Mouse (Mus musculus) lung, postnatal 36 days (tissue): ENCODE measurements at regions not wholly inside any gene's neighbourhood (a gene's known extent, or its start where the extent isn't known, plus 50 kb on each side); places are given as distances from the start of the nearest gene placed in this dataset.
"Not testable (repeated sequence)": the region's sequence is repeated elsewhere in the genome, so short reads cannot be mapped to it uniquely, and the experiment has no call there.

Experiments used
- DNase-seq: peaks from one replicate; pipeline ENCODE4 v3.0.0; 2022; ENCODE audit warnings: mixed read lengths

DNA sequence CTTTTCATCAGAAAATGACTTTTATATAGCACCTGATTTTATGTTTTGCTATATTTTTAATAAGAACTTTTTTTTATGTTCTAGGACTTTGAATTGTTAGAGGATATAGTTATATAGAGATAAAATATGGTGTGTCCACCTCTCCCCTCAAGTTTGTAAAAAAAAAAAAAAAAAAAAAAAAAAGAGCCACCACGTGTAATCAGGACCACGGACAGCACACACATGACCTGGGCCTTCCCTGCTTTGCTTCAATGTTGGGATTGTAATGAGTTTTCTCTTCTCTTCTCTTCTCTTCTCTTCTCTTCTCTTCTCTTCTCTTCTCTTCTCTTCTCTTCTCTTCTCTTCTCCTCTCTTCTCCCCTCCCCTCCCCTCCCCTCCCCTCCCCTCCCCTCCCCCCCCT lies 78.5 kb downstream of the 1700010I14Rik start:
- not testable (repeated sequence) for DNase-seq

DNA sequence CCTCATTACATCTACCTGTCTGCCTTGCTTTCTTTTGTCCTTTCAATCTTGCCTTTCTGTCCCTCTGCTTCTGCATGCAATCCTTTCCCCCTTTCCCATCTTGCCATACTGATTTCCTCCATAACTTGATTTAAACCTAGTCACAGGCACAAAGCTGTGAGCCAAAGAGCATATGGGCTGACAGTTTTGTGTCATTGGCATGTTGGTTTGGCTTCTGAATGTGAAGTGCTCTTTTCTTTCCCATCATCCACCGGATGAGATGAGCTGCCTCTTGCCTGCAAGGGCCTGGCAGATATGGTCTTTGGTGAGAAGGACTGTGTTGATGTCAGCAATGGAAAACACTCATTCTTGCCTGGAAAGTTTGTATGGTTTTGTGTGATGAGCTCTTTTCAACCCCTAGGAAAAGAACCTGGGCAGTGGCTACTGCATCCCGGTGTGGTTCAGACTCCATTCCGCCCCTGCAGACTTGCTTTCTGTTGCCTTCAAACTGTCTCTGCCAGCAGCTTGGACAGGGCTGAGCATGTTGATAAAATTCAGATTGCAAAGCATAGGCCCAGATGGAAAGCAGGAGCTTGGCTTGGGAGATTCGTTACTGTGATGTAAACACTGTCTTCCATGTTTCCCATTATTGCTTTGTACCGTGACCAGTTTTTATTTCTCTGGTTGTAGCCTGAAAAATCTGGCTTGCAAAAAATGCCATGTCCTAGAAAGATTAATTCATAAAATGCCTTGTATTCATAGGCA lies 80.9 kb downstream of the 1700010I14Rik start:
- no peak for DNase-seq

DNA sequence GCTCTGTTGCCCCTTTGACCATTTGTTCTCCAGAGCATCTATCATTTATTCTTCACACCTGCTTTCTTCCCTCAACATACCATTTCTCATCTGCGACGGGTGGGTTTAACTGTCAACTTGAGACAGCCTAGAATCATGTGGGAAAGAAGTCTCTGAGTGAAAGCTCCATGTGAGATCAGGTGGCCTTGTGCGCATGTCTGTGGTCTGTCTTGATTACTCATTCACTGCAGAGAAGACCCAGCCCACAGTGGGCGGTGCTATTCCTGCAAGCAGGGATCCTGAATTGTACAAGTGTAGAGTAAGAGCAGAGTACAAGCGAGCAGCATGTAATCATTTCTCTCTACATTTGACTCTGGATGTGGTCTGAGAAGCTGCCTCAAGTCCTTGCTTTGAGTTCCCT lies 95.5 kb downstream of the 1700010I14Rik start:
- no peak for DNase-seq

DNA sequence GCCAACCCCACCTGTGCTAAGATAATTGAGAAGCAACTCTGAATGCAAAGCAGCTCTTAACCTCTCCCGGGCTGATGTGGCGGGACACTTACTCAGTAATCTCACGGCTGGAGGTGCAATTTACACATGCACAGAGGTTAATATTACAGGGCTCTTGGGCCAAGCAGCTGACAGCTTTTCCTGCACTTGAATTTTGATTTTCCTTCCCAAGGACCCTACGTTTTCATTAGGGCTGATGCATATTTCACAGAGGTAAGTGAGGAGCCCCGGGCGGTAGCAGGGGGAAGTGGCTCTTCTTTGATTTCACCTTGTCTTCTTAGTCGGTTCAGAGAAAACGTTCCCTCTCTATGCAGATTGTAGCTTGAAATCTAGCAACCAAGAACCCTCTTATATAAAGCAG lies 139.7 kb downstream of the 1700010I14Rik start:
- no peak for DNase-seq

DNA sequence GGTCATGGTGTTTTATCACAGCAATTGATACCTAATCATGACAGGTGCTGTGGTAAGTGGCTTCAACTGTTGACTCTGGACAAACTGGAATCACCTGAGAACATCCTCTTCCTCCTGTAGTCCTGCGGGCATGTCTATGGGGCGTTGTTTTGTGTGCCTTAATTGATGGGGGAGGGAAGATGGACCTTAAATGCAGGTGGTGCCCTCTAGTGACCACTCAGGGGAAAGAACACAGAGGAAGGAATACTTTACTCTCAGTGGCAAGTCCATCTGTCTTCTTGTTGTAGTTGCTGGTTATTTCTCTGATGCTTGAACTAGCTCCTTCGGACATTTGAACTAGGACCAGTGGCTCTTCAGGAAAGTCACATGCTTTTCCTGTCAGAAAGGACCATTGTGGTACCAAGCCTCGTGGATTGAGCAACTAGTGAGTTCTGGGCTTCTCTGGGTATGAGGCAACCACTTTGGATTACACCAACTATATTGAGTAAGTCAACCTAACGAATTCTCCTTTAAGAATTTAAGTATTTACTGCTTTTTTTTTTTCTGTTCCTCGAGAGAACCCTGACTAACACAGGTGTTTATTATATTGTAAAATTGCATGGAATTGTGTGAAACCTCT lies 157.6 kb downstream of the 1700010I14Rik start:
- DNase-seq, result no peak

DNA sequence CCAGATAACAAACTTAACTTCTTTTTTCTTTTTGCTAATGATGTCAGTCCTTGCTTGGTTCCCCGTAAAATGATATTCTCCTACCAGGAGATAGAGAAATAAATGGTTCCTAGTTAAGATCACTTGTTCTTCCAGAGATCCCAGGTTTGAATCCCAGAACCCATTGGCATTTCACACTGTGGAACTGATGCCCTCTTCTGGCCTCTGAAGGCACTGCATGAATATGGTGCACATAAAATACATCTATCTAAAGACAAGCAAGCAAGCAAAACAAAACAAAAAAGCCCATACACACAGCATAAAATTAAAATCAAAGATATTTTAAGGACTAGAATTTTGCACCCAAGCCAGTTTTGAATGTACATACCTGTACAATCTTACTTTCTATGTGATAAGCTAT lies 162.5 kb downstream of the 1700010I14Rik start:
- no peak for DNase-seq

DNA sequence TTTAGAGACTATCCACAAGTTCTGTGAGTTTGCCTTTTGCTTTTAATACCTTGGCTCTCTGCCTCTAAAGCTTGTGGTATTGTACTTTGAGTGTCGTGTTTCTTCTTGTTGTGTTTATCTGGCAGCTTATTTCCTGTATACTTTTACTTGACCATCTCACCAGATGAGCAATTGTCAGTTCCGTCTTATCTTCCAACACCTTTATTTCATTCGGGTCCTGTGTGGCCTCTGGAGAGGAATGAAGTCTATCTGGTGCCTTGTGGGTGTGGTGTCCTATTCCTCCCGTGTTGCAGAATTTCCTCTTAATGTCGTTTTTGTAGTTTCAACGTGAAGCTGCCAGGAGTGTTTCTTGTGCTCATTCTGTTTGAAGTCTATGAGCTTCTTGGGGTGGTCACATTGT lies 174.0 kb downstream of the 1700010I14Rik start:
- DNase-seq, result no peak

DNA sequence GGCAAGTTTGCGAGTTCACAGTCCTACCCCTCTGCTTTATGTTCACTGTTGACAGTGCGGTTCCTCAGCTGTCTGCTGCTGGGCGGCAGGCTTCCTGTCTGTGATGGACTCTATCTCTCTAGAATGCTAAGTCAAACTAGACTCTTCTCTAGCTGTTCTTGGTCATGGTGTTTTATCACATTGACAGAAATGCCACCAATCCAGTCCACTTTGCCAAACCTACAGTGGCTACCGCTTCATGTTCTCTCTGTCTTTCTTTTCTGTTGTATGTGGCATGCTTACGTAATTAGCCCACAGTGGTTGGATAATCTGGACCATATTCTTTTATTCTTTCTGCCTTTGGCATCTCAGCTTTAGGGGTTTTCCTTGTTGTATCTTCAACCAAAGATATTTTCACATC lies 174.5 kb downstream of the 1700010I14Rik start:
- no peak for DNase-seq

DNA sequence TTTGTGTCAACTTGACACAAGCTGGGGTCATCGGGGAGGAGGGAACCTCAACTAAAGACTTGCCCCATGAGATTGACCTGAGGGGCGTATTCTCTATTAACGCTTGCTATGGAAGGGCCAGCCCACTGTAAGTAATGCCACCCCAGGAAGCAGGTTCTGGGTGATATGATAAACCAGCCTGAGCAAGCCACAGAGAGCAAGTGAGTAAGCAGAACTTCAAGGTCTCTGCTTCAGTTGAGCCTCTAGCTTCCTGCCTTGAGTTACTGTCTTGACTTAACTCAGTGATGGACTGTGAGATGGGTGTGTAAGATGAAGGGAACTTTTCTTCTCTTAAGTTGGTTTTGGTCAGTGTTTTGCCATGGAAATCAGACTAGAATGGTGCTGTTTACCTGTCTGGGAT lies 175.2 kb downstream of the 1700010I14Rik start:
- no peak for DNase-seq

DNA sequence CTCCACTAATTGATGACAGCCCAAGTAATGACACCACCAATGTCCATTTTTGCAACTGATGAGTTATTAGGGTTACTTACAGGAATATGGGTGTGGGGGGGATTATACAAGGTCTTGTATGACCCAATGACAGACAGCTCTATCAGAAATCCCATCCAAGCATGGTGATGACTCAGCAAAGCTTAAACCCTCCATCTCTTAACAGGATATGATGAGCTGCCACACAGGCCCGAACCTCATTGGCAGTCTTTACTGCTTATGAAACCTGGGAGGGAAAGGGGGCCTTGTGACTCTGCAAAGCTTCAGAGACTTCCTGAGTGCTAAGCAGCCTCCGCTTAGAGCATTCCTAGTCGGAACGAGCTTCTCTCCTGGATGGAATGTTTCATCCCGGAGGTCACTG lies 176.4 kb downstream of the 1700010I14Rik start:
- DNase-seq, result no peak

DNA sequence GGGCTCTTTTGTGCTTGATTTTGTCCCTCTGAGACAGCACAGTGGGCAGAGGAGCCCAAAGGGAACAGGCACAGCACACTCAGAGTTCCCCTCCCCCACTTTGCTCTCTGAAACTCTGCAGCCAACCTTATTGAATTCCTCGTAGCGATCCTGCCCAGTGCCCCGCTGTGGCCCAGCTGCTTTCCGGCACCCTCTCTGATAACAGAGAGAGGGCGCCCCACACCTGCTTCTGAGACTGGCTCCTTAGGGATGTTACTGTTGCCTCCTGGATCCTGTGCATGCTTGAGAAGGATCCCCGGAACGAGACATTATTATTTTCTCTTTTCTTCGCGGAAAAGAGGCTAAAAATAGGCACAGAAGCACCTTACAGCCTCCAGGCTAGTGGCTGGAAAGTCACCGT lies 179.0 kb downstream of the 1700010I14Rik start:
- peak; percentile 34 for DNase-seq

DNA sequence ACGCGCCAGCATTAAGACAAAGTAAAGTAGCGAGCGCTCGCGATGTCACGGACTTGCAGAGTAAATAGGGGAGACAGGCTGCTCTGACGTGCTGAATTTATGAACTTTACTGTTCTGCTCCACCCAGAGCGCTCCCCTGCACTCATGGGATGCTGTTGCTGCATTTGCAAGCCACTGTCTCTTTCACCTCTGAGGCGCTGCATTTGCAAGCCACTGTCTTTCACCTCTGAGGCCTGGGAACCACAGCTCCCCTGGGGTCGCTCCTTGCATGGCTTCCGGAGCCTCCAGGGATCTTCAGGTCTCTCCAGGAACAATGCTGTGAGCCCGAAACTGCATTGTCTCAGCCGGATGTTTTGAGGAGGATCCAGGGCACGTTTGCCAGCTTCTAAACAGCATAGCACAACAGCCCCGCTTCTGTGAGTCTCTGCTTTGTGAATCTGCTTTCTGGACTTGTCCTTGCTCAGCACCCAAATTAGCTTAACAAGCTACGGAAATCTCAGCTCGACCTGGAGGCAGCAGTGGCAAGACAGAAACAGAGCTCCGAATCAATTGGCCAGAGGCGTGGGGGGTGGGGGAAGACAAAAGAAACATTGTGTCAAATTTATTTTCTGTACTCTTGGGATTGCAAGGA lies 179.6 kb downstream of the 1700010I14Rik start:
- peak; percentile 0 for DNase-seq

DNA sequence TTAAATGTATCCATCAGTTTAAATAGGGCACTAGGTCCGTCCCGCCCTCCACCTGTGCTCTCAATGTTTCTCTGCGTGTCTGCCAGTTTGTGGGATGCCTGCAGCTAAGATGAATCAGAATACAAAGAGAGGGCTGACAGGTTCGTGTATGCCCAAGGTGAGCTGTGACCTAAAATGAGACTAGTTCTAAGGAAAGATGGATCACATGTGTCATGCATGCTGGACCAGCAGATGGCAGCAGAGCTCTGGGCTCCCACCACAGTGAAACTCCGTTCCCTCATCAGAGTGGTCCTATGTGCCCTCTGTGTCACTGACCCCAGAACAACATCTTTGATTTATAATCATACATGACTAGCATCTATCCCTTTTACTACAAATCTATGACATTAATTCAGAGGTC lies 180.3 kb downstream of the 1700010I14Rik start:
- peak; percentile 57 for DNase-seq

DNA sequence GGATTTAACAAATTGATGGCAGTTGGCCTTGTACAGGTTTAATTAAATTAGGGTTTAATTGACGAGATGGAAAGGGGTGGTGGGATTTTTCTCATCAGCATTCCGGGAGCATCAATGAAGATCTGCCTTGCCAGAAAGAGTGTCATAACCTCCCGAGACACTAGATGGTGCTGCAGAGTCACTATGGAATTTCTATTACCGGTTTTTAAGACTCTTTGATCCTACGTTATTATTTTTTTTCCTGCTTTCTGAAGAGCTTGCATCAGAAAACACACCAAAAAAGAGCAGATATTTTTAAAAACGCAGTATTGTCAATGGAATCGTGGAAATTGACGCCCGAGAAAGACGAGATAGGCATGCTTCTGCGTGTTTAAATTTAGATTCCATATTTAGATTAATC lies 181.2 kb downstream of the 1700010I14Rik start:
- DNase-seq, result peak; percentile 76

DNA sequence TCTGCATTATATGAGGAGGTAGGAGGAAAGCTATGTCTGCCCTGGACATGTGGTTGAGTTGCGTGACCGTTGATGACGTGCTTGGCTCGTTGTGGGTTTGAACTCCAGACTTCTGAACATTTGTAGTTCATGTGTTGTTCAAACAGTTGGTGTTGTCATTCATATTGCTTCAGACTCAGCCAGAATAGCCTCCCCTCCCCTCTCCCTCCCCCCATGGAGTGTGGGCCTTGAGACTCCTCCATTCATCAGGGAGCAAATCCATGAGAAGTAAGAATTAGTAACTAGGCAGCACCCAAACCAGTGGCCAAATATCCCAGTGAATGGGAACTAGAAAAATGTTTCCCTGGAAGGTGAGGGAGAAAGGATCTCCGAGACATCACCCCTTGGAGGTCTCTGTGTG lies 209.0 kb downstream of the 1700010I14Rik start:
- DNase-seq, result no peak

DNA sequence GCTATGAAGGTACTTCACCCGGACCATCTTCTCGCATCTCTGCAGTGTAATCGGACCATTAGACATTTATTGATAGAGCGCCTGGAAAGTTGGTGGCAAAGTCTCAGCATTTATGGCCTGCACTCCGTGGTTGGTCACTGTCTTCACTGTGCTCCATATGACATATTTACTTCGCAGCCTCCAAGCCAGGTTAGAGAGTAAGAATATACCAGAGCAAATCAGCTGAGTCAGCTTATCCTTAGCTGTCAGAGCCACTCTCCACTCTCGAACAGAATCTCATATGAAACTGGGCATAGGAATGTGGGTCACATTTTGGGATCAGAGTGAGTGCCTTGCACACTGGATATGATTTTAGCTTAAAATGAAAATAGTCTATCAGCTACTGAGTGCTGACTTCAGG lies 212.3 kb downstream of the 1700010I14Rik start:
- DNase-seq, result no peak

DNA sequence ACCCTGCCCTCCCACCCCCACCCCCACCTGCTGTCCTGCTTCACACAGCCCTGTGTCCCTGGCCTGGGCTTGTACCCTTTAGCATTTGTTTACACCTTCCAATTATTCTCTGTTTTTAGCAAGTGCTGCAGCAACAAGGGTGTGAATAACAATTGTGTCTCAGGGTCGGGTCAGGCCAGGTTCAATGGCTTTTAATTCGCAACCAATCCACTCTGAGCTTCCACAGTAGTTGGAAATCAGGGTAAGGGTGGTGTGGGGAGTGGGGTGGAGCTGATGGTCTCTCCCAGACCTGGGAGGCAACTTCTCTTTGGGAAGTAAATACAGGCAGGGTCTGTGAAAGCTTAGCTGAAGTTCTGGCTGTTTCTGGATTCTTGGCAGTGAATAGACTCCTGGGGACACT lies 214.4 kb downstream of the 1700010I14Rik start:
- DNase-seq, result no peak

DNA sequence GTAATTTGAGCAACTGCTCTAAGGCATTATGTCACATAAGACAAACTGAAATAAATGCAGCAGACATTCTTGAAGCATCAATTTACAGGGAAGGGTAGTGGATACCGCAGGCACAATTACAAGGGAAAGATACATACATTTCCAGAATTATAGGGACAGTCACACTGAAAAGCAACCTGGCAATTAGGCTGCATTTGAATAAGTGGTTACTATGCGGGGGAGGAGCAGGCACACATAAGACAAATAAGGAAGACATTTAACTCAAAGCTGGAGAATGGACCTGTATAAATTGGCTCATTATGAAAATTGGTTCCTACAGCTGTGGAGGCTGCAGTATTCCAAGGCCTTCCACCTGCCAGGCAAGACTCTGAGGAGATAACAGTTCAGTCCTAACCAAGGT lies 211.2 kb upstream of the Gm17728 start:
- DNase-seq, result no peak

DNA sequence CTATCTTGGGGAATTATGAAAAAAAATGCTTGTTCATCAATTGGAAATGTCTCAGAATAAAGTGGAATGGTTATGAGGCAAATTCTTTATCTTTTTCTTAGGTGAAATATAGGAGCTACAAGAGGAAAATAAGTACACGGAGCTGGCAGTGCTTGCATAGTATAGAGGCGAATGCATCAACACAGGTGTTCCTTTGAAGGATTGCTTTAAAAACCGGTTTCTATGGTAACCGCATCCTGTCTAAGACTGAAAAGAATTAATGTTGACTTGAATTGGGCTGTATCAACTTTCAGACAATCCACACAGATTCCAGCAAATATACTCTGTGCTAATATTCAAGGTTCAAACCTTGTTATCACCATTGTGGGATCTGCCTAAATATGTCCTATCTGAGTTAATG lies 198.8 kb upstream of the Gm17728 start:
- no peak for DNase-seq

DNA sequence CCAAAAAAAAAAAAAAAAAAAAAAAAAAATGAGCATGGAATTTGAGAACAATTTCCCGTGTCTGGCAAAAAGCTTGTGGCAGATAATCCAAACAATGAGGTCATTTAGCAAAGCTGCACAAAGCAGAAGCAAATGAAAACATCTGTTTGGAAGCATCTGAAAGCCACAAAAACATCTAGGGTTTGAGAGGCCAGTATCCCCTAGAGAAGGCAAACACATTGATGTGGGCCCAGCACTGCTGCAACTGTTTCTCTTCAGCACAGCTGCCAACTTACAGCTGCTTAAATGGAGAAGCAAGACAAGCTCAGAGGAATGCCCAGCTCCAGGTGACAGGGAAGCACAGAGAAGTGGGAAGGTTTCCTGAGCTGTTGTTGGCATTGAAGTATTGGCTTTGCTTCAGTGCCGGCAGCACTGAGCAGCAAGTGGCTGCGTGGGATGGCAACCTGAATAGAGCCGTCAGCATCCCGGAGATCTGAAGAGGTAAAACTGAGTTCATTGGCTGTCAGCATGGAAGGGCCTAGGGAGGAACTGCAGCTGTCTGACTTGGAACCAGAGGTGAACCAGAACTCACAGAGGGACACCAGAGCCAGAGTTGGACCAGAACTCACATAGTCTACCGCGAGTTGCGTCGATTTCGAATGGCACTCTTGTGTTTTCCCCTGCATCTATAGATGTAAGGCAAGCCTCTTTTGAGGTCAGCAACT lies 193.8 kb upstream of the Gm17728 start:
- DNase-seq, result peak; percentile 3

DNA sequence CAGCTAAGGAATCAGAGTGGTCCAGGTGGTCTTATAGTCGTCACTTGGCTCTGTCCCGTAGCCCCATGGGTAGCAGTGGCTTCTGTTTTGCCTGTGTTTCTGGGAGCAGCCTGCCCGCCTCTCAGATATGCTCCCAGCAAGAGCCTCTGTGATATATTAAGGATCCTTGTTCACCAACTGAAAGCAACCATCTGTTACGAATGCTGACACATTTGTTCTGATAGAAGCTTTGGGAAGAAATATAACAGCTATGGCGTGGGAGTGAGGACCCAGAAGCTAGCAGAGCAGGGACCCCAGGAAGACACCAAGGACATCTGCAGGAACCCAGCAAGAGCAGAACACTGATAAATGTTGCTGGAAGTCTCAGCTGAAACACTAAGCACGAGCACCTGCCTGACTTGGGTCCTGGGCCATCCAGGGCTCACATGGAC lies 186.7 kb upstream of the Gm17728 start:
- DNase-seq, result no peak

DNA sequence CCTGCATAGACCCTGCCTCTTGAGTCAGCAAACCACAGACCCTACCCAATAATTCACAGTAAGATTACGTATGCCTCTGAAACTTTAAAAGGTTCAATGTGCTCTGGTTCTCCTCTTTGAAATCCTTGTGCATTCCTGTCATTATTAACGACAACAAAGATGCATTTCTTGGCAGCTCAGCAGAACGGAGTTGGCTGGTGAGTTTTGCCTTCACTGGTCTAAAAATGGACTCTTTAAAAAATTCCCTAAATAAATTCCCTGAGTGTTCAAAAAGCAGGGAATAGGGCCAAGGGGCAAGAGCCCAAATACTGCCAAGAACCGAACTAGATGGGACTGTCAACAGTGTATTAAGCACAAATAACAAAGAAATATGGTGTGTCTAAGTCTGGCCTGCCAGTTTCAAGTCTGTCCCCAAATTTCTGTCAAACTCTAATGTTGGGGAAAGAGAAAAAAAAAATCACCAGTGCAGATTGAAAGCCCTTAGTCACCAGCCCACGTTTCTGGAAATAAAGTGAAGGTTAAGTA lies 163.2 kb upstream of the Gm17728 start:
- peak; percentile 48 for DNase-seq

DNA sequence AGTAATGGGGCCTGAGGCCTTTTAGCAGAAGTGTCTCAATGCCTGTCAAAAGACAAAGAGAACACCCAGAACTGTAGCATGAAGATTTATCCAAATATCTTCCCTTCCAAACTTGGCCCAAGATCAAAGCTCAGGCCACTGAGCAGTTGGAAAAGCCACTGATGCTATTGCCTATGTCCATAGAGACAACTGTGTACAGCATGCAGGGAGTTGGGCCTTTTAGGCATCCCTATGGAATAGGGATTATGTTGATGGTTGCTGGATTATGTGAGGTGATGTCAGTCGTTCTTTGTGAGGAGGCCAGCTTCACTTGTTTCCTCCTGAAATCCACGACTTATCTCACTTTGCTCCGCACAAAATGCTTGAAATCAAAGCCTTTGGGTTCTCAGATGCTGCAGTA lies 153.1 kb upstream of the Gm17728 start:
- no peak for DNase-seq
